Mouse (Mus musculus) C2C12 (cell line): ENCODE results near the gene Slc38a10.

ENCODE experiments used
- CTCF ChIP-seq: IDR thresholded peaks from one replicate; pipeline ENCODE4 v1.5.1; 2011; ENCODE audit not compliant: control insufficient read depth, insufficient read depth, insufficient read length
- MAX ChIP-seq: IDR thresholded peaks from one replicate; pipeline ENCODE4 v1.6.1; 2011; ENCODE audit warnings: mild to moderate bottlenecking, control low read depth
- USF1 ChIP-seq: IDR thresholded peaks from one replicate; pipeline ENCODE4 v1.6.1; 2011; ENCODE audit warnings: low read depth, mild to moderate bottlenecking, control low read depth, moderate library complexity

GRCm38 (mm10) chr11:120114488-120115215, 36.5 kb downstream of the Slc38a10 start:
- TF ChIP-seq CTCF = no peak
- no peak for TF ChIP-seq MAX
- no peak for TF ChIP-seq USF1
